Mouse (Mus musculus): Measurements from ENCODE around the gene Ahdc1. TPM values are rescaled to one million over a fixed set of nuclear protein-coding genes. Genes with fewer than 3 reads are reported as not detected.
"Not testable (repeated sequence)": the region's sequence is repeated elsewhere in the genome, so short reads cannot be mapped to it uniquely, and the experiment has no call there.

The Ahdc1 gene
- polyA plus RNA-seq, 1 experiment from 2014 or later: 10.1 TPM

DNA sequence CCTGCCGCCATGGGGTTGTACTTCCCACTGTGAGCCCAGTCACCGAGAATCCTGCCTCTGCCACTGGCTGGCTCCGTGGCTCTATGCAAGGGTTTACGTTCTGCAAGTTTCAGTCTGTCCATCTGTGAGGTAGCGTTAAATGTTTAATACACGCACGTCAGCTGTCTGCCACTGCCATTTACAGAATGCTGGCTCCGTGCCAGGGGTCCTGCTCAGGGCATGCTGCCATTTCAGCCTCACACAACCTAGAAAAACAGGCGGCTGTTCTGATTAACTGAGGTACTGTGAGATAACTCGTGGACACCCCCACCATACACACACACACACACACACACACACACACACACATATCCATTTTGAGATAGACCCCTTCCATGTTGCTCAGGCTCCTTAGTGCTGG lies 8.2 kb upstream of the Ahdc1 start:
- Histone ChIP-seq H3K4me2 (0 out of 2 replicates have a peak overlapping the region, but pooled peaks have one; percentile 17), H3K27ac (no peak overlapping the region), H3K9me3 (replicated peaks) (no peaks in the 10 kb centered on the region), H3K36me3 (no peaks in the 10 kb centered on the region), H3K27me3 (0 out of 2 replicates have a peak, but pooled peaks cover 2% of the 10 kb centered on the region), H3K9ac (no peak overlapping the region), H3K4me1 (peaks cover 23% of the 10 kb centered on the region), H3K4me3 (replicated peaks) (no peak overlapping the region)
- WGBS: 42% methylated on average over 10 of the region's 10 CpGs
- no peak for ATAC-seq (replicated peaks; ENCODE audit: low FRiP score)

DNA sequence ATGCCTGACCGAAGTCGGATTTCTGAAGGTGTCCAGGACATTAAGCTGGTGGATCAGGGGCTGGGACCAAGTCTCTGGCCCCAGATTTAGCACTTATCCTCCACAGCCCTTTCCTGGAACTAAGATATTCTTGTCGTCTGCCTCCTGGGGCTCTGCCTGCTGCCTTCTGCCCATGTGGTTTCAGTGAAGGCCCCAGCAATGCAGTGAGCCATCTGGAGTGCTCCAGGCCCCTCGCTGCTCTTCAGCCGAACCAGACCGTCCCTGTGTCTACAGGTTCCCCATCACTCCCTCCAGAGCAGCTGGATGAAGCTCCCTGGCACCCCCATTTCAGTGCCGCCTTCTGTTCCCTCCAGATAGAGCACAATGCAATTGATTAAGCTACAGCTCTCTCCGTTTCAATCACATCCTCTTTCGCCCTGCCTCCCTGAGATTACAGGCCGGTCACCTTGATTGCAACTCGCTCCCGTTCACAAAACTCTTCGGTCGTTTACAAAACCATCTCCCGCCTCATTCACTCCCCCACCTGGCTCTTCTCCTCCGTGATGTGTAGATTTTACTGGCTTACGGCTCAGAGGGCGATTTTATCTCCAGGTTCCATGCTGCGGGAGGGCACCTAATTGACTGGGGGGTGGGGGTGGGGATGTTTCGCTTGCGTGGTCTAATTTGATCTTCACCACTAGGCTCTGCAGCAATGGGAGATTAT lies 7.6 kb upstream of the Ahdc1 start:
- Histone ChIP-seq H3K4me3 (replicated peaks) (no peak overlapping the region), H3K9ac (no peak overlapping the region), H3K9me3 (replicated peaks) (no peaks in the 10 kb centered on the region), H3K36me3 (no peaks in the 10 kb centered on the region), H3K4me1 (peaks cover 28% of the 10 kb centered on the region), H3K27me3 (0 out of 2 replicates have a peak, but pooled peaks cover 2% of the 10 kb centered on the region), H3K27ac (no peak overlapping the region), H3K4me2 (no peak overlapping the region)
- ATAC-seq (replicated peaks; ENCODE audit: low FRiP score): no peak
- 47% methylated on average over 21 of the region's 21 CpGs for WGBS

DNA sequence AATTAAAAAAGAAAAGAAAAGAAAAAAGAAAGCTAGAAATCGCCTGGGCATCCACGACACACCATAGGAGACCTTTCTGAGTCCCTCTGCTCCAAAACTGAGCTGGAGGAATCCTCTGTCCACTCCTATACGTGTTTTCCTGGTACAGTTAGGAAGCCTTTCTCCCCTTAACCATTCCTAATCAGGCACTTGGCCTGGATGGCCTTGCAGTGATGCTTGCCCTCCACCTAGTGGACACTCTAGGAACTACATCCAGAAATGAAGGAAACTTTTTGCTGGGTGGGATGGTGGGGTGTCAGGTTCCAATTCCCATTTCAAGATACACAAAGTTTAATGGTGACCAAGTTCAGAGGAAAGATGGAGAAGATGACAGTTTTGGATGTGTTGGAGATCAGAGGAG lies 5.8 kb upstream of the Ahdc1 start:
- ATAC-seq (replicated peaks; ENCODE audit: low FRiP score): 0 out of 2 replicates have a peak, but pooled peaks have one; percentile 40
- H3K4me2 ChIP-seq: no peak overlapping the region
- H3K4me1 ChIP-seq: peaks cover 35% of the 10 kb centered on the region
- H3K27ac ChIP-seq: no peak overlapping the region
- no peaks in the 10 kb centered on the region for H3K36me3 ChIP-seq
- no peak overlapping the region for H3K9ac ChIP-seq
- no peak overlapping the region for H3K4me3 ChIP-seq (replicated peaks)
- WGBS: 12% methylated on average over 3 of the region's 3 CpGs
- H3K27me3 ChIP-seq: peaks cover 10% of the 10 kb centered on the region
- H3K9me3 ChIP-seq (replicated peaks): no peaks in the 10 kb centered on the region

DNA sequence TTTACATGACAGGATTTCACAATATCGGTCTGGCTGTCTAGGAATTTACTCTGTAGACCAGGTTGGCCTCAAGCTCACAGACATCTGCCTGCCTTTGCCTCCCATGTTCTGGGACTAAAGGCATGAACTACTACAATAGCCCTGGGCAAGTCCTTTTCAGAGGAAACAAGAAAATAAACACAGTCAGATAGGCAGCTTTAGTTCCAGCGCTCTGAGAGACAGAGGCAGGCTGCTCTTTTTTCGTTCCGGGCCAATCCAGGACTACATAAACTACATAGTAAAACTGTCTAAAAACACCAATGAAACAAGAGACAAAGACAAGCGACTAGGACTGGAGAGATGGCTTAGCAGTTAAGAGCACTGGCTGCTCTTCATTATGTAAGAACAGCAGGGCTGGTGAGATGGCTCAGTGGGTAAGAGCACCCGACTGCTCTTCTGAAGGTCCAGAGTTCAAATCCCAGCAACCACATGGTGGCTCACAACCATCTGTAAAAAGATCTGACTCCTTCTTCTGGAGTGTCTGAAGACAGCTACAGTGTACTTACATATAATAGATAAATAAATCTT lies 5.1 kb upstream of the Ahdc1 start:
- H3K27ac ChIP-seq; ATAC-seq (replicated peaks; ENCODE audit: low FRiP score); H3K4me2 ChIP-seq; H3K9ac ChIP-seq; H3K4me3 ChIP-seq (replicated peaks); H3K36me3 ChIP-seq; H3K9me3 ChIP-seq (replicated peaks): not testable (repeated sequence)
- Histone ChIP-seq H3K4me1 (peaks cover 42% of the 10 kb centered on the region), H3K27me3 (peaks cover 14% of the 10 kb centered on the region)
- 30% methylated on average over 6 of the region's 6 CpGs for WGBS

DNA sequence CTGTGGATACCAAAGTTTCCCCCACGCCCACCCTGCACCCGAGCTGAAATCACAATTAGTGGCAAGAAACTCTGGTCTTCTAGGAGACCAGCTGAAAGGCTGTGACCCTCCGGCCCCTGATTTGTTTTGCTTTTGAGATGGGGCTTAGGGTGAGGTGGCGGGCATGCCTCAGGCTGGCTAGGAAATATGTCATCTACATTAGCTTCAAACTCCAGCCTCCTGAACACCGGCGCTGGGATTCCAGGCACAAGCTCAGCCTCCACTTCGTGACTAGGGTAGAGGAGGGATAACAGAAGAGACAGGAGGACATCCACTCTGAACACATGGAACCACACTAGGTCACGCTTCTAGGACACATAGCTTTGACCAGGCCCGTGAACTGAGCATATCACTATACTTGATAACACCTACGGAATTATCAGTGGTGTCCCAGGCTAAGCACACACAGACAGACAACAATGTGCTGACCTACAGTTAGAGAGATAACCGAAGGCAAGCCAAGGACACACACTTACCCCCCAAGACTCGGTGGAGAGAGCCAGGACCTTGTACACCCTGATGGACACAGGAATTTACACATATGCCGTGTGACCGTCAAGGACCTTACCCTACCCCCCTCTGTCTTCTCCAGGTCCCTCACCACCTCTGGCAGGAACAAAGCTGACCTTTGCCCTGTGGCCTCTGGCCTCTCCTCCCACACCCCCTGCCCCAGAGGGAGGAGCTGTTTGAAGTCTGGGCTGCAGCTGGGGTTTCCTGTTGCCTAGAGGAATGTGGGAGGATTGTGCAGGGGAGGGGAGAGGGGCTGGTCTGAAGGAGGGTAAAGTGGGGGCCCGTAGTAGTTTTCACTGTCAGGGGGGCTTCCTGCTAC lies 3.3 kb upstream of the Ahdc1 start:
- ATAC-seq (replicated peaks; ENCODE audit: low FRiP score): no peak
- peak overlapping the region; percentile 2; the same call in 1 of the 2 replicates for H3K4me2 ChIP-seq
- H3K9me3 ChIP-seq (replicated peaks): no peaks in the 10 kb centered on the region
- no peak overlapping the region for H3K9ac ChIP-seq
- peaks cover 12% of the 10 kb centered on the region for H3K27me3 ChIP-seq
- no peak overlapping the region for H3K4me3 ChIP-seq (replicated peaks)
- H3K27ac ChIP-seq: peak overlapping the region; percentile 67
- WGBS: 21% methylated on average over 15 of the region's 15 CpGs
- peaks cover 45% of the 10 kb centered on the region for H3K4me1 ChIP-seq
- no peaks in the 10 kb centered on the region for H3K36me3 ChIP-seq

DNA sequence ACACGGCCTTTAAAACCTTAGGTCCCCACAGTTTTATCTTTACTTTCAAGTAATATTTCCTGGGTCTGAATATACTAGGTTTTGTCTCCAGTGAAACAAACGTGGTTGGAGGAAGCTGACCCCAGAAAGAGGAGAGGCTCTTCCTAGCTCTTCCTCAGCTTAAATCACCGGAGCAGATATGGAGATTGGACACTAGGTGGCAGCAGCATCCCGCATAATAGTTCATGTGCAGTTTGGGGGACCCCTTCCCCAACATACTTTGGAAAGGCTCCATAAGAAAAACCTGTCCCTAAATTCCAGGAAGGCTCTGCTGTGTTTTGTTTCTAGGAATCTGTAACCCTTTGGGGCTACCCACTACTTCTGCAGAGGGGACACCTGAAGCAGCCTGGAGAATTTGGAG lies 1.9 kb upstream of the Ahdc1 start:
- 2% methylated on average over 4 of the region's 4 CpGs for WGBS
- no peak overlapping the region for H3K27ac ChIP-seq
- no peak overlapping the region for H3K4me2 ChIP-seq
- H3K9ac ChIP-seq: no peak overlapping the region
- H3K27me3 ChIP-seq: peaks cover 12% of the 10 kb centered on the region
- no peaks in the 10 kb centered on the region for H3K36me3 ChIP-seq
- no peak for ATAC-seq (replicated peaks; ENCODE audit: low FRiP score)
- no peak overlapping the region for H3K4me3 ChIP-seq (replicated peaks)
- peaks cover 47% of the 10 kb centered on the region for H3K4me1 ChIP-seq
- H3K9me3 ChIP-seq (replicated peaks): no peaks in the 10 kb centered on the region

DNA sequence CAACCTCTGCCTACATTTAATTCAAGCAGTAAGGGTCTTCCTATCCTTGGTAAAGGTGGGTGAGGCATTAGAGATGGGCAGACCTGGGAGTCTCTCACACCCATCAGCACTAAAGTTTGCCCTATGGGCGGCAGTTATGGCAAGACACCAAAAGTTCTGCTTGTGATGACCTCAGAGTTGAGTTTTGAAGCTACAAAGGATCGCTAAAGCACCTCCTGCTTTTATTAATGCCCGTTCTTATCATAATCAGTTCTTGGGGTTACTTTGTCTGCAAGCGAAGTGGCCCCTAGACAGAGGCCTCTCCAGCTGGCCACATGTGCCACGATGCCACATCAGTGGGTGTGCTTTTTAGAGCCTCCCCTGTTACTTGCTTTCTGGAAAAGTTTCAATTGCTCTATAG lies 1.4 kb upstream of the Ahdc1 start:
- Histone ChIP-seq H3K4me1 (peaks cover 52% of the 10 kb centered on the region), H3K27me3 (peaks cover 12% of the 10 kb centered on the region), H3K9ac (no peak overlapping the region), H3K27ac (no peak overlapping the region), H3K9me3 (replicated peaks) (no peaks in the 10 kb centered on the region), H3K4me3 (replicated peaks) (no peak overlapping the region), H3K4me2 (no peak overlapping the region), H3K36me3 (no peaks in the 10 kb centered on the region)
- no peak for ATAC-seq (replicated peaks; ENCODE audit: low FRiP score)
- 69% methylated on average over 5 of the region's 5 CpGs for WGBS

DNA sequence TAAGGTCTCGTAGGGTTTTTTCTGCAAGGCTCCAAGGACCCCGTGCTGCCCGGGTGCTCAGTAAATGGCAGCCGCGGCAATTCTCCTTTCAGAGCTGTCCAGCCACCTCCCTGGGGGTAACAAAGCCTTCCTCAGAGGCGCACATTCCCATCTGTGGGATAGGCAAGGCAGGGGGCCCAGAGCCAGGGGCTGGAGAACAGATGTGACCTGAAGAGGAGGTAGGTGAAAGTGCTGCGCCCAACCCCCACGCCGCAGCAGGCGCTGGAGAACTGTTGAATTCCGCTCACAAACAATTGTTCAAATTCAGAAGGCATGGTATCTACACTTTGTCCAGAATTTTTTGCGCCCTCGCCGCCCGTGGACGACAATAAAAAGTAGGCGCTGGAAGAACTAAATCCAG lies 449 bp upstream of the Ahdc1 start:
- Histone ChIP-seq H3K4me2 (peak overlapping the region; percentile 66), H3K9ac (peak overlapping the region; percentile 97; the same call in 1 of the 2 replicates), H3K27me3 (peaks cover 12% of the 10 kb centered on the region), H3K27ac (no peak overlapping the region), H3K36me3 (no peaks in the 10 kb centered on the region), H3K4me1 (peaks cover 62% of the 10 kb centered on the region), H3K4me3 (replicated peaks) (peak overlapping the region; percentile 99), H3K9me3 (replicated peaks) (no peaks in the 10 kb centered on the region)
- ATAC-seq (replicated peaks; ENCODE audit: low FRiP score): no peak
- WGBS: 2% methylated on average over 17 of the region's 17 CpGs

DNA sequence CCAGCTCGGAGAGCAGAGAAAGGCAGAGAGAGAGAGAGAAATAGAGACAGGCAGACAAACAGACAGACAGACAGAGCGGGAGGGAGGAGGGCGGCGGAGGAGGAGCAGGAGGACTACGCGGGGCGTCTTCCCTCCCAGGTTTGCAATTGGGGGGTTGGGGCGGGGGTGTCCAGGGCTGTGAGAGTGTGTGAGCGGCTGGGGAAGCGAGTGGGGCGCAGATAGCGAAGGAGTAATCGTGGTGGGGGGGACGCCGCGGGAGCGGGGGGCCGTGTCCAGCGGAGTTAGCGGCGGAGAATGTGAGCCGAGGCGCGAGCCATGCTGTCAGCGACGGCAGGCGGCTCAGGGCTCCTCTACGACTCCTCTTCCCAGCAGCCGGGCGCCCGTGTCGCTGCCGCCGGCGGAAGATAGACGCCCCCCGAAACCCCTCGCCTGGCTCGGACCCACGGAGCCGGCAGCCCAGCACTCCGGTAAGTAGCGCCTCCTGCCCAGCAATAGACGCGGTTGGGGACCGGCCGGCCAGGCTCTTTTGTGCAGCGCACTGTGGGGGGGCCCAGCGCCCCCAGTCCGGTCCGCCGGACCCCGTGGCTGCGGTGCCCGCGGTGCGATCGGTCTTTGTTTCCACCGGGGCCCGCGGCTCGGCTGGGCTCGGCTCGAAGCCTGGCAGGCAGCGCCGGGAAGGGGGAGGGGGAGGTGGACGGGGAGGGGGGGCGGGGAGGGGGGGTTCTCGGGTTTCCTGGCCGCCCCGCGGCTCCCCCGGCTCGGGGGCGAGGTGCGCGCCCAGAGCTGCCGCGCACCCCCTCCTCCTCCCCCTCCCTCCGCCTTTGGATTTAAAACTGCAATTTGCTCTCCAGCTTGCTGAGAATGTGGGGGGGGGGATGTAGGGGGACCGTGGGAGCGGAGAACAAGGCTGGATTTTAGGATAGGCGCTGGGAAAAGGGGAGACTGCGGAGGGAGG lies 1.0 kb downstream of the Ahdc1 start:
- peaks cover 76% of the 10 kb centered on the region for H3K4me1 ChIP-seq
- no peaks in the 10 kb centered on the region for H3K36me3 ChIP-seq
- H3K27me3 ChIP-seq: peaks cover 12% of the 10 kb centered on the region
- no peaks in the 10 kb centered on the region for H3K9me3 ChIP-seq (replicated peaks)
- peak overlapping the region; percentile 66 for H3K4me2 ChIP-seq
- peak overlapping the region; percentile 98 for H3K27ac ChIP-seq
- WGBS: 1% methylated on average over 48 of the region's 84 CpGs
- H3K9ac ChIP-seq: peak overlapping the region; percentile 97
- ATAC-seq (replicated peaks; ENCODE audit: low FRiP score): peak; percentile 4; the same call in 1 of the 2 replicates
- peak overlapping the region; percentile 99 for H3K4me3 ChIP-seq (replicated peaks)

DNA sequence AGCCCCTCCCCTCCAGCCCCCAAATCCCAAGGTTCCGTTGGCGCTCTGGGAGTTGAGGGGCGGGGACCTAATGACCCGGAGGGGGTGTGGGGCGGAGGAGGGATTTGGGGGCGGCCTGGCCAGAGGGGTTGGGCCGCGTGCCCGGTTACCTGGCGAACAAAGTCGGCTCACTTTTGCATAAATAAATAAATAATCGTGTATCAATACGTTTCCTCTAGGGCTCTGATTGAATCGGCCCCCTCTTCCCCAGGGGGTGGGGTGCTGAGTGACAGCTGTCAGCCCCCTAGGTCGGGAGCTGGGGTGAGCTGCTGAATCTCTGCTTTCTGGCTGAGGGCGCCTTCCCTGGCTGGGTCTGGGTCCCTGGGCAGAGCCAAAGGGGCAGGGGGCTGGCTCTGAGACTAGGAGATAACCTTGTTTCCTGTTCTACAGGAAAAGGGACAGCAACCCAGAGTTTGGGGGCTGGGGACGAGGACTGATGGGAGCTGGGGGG lies 1.8 kb downstream of the Ahdc1 start:
- Histone ChIP-seq H3K36me3 (no peaks in the 10 kb centered on the region), H3K4me3 (replicated peaks) (peak overlapping the region; percentile 99), H3K27ac (peak overlapping the region; percentile 98), H3K4me1 (peaks cover 76% of the 10 kb centered on the region), H3K9ac (peak overlapping the region; percentile 97), H3K9me3 (replicated peaks) (no peaks in the 10 kb centered on the region), H3K27me3 (peaks cover 12% of the 10 kb centered on the region), H3K4me2 (peak overlapping the region; percentile 66)
- WGBS: under 1% methylated on average over 17 of the region's 17 CpGs
- peak; percentile 3; the same call in 1 of the 2 replicates for ATAC-seq (replicated peaks; ENCODE audit: low FRiP score)

DNA sequence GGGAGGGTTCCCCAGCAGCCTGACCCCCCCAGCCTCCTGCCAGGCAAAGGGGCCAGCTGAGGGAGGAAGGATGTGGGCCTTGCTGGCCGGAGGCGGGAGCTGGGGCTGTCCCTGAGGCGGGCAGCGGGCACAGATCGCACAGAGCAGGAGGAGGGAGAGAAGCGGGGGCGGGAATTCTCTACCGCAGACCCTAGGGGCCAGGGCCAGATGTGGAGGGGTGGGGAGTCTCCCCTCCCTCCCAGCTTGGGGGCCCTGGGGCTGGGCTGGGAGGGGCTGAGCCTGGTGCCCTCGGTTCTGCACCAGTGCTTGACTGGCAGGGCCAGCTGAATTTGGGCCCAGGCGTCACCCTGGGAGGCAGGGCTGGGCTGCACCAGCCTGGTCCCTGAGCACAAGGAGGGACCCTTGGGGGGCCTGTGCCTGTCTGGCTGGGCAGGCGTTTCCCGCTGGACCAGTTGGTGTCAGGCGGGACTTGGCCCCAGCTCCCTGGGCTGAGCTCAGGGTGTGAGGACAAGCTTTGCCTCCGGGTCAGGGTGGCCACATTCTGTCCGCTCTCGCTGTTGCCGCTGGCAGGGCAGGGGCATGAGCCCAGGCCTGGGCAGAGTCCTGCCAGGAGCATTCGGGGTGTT lies 2.3 kb downstream of the Ahdc1 start:
- H3K4me3 ChIP-seq (replicated peaks): peak overlapping the region; percentile 99
- peaks cover 12% of the 10 kb centered on the region for H3K27me3 ChIP-seq
- H3K36me3 ChIP-seq: peaks cover 5% of the 10 kb centered on the region; the same call in 1 of the 2 replicates
- peak overlapping the region; percentile 97 for H3K9ac ChIP-seq
- peaks cover 76% of the 10 kb centered on the region for H3K4me1 ChIP-seq
- H3K27ac ChIP-seq: peak overlapping the region; percentile 98
- ATAC-seq (replicated peaks; ENCODE audit: low FRiP score): peak; percentile 60
- H3K4me2 ChIP-seq: peak overlapping the region; percentile 66
- H3K9me3 ChIP-seq (replicated peaks): no peaks in the 10 kb centered on the region
- WGBS: 3% methylated on average over 18 of the region's 18 CpGs

All from kidney, embryonic 15.5 days (tissue).